Mouse (Mus musculus) bone marrow, adult 2 months (tissue): Measurements from ENCODE around the gene Prepl. TPM values are rescaled to one million over a fixed set of nuclear protein-coding genes. Genes with fewer than 3 reads are reported as not detected.
A peak's percentile ranks its signal among the peaks of the same experiment; 100 is the strongest.

Experiments used
- H3K27ac ChIP-seq: fragments of 200-500 bp; 2 replicates; pipeline ENCODE4 v1.5.1; 2012; ENCODE audit warnings: low read depth, mild to moderate bottlenecking, control low read depth, inconsistent platforms, low read length; ENCODE audit not compliant: control insufficient read depth, poor library complexity, insufficient read depth
- H3K4me1 ChIP-seq: fragments of 200-500 bp; 2 replicates; pipeline ENCODE4 v1.6.1; 2011; ENCODE audit warnings: low read length; ENCODE audit not compliant: control insufficient read depth, insufficient read depth
- H3K4me3 ChIP-seq: fragments of 200-500 bp; replicated peaks from 2 replicates; pipeline ENCODE3; 2011; ENCODE audit warnings: mild to moderate bottlenecking, low read depth, low read length, control low read depth; ENCODE audit not compliant: control insufficient read depth
- CTCF ChIP-seq: fragments of 200-500 bp; IDR thresholded peaks from 2 replicates; pipeline ENCODE4 v1.5.1; 2011; ENCODE audit warnings: low read length, control low read depth; ENCODE audit not compliant: control insufficient read depth, insufficient read depth
- POLR2A ChIP-seq: fragments of 200-500 bp; IDR thresholded peaks from 2 replicates; pipeline ENCODE4 v1.6.1; 2011; ENCODE audit warnings: low read depth, mild to moderate bottlenecking, control low read depth, low read length, borderline replicate concordance; ENCODE audit not compliant: control insufficient read depth
- WGBS: fragments of 180-500 bp; shearing (Covaris S2); methylation state at CpG from one replicate; pipeline ENCODE4 v1.1.7; 2018; 5-methylcytosine and 5-hydroxymethylcytosine counted together
- polyA plus RNA-seq: library from polyadenylated mRNA; stranded (reverse); fragments of >200 nt; gene quantifications from 2 replicates; pipeline ENCODE4 v1.2.4, GENCODE M21; 2011; ENCODE audit warnings: low replicate concordance; ENCODE audit not compliant: missing spikeins, insufficient read depth, insufficient read length

The Prepl gene
- polyA plus RNA-seq, 1 experiment = 11.3 TPM

- 83% methylated on average over 7 of the region's 7 CpGs for WGBS
- no peak for TF ChIP-seq CTCF
- no peak for TF ChIP-seq POLR2A
- no peak overlapping the region for H3K4me3 ChIP-seq
- no peaks in the 10 kb centered on the region; the same call in 1 of the 2 replicates for H3K4me1 ChIP-seq
- no peak overlapping the region for H3K27ac ChIP-seq
Observed at GRCm38 (mm10) chr17:85098677-85099323, 8.8 kb upstream of the Prepl start.

- 89% methylated on average over 3 of the region's 3 CpGs for WGBS
- TF ChIP-seq POLR2A = no peak
- TF ChIP-seq CTCF = no peak
- no peak overlapping the region for H3K27ac ChIP-seq
Observed at GRCm38 (mm10) chr17:85096396-85096795, 6.4 kb upstream of the Prepl start.

GRCm38 (mm10) chr17:85091762-85092161, 1.7 kb upstream of the Prepl start:
- Histone ChIP-seq H3K4me1 (no peaks in the 10 kb centered on the region; the same call in 1 of the 2 replicates), H3K27ac (no peak overlapping the region), H3K4me3 (no peak overlapping the region)
- WGBS = 85% methylated on average over 6 of the region's 6 CpGs
- no peak for TF ChIP-seq POLR2A
- no peak for TF ChIP-seq CTCF

More at GRCm38 (mm10) chr17:85096396-85096795, 6.4 kb upstream of the Prepl start:
- H3K4me1 ChIP-seq = no peaks in the 10 kb centered on the region; the same call in 1 of the 2 replicates
- H3K4me3 ChIP-seq = no peak overlapping the region

GRCm38 (mm10) chr17:85089621-85090020, 420 bp downstream of the Prepl start:
- H3K4me1 ChIP-seq = no peaks in the 10 kb centered on the region; the same call in 1 of the 2 replicates
- TF ChIP-seq POLR2A (no peak), CTCF (no peak)
- H3K4me3 ChIP-seq = peak overlapping the region; percentile 90
- under 1% methylated on average over 16 of the region's 16 CpGs for WGBS
- no peak overlapping the region for H3K27ac ChIP-seq

GRCm38 (mm10) chr17:85089011-85089410, 1.0 kb downstream of the Prepl start:
- 65% methylated on average over 6 of the region's 6 CpGs for WGBS
- Histone ChIP-seq H3K4me1 (no peaks in the 10 kb centered on the region; the same call in 1 of the 2 replicates), H3K27ac (no peak overlapping the region), H3K4me3 (no peak overlapping the region)
- TF ChIP-seq POLR2A (no peak), CTCF (no peak)

- TF ChIP-seq CTCF = no peak
- TF ChIP-seq POLR2A = no peak
- H3K4me1 ChIP-seq = no peaks in the 10 kb centered on the region; the same call in 1 of the 2 replicates
- H3K27ac ChIP-seq = no peak overlapping the region
- WGBS = 90% methylated on average over 11 of the region's 11 CpGs
- no peak overlapping the region for H3K4me3 ChIP-seq
Observed at GRCm38 (mm10) chr17:85088401-85088800, 1.6 kb downstream of the Prepl start.

GRCm38 (mm10) chr17:85087591-85087990, 2.5 kb downstream of the Prepl start:
- no peak overlapping the region for H3K4me3 ChIP-seq
- H3K4me1 ChIP-seq = no peaks in the 10 kb centered on the region; the same call in 1 of the 2 replicates
- H3K27ac ChIP-seq = no peak overlapping the region
- 86% methylated on average over 5 of the region's 5 CpGs for WGBS
- no peak for TF ChIP-seq POLR2A
- no peak for TF ChIP-seq CTCF

- WGBS = 58% methylated on average over 1 of the region's 1 CpGs
- Histone ChIP-seq H3K27ac (no peak overlapping the region), H3K4me3 (no peak overlapping the region), H3K4me1 (no peaks in the 10 kb centered on the region; the same call in 1 of the 2 replicates)
- no peak for TF ChIP-seq POLR2A
- no peak for TF ChIP-seq CTCF
Observed at GRCm38 (mm10) chr17:85086501-85086900, 3.5 kb downstream of the Prepl start.
